Mouse (Mus musculus) embryonic facial prominence, embryonic 12.5 days (tissue): ENCODE measurements around the gene Rhof. TPM values are rescaled to one million over a fixed set of nuclear protein-coding genes. Genes with fewer than 3 reads are reported as not detected.

ENCODE experiments used
- ATAC-seq: fragments of 200-750 bp; cut with Nextera tagmentation; 2 replicates; pipeline ENCODE4 v1.8.0; 2017; ENCODE audit not compliant: insufficient number of reproducible peaks, insufficient read depth, low FRiP score, low TSS enrichment
- H3K27ac ChIP-seq: fragments of 300-500 bp; sonication (generic); 2 replicates; pipeline ENCODE4 v1.5.1; 2016; ENCODE audit warnings: mild to moderate bottlenecking
- H3K27me3 ChIP-seq: fragments of 300-500 bp; sonication (generic); 2 replicates; pipeline ENCODE4 v1.6.1; 2016; ENCODE audit warnings: mild to moderate bottlenecking, moderate library complexity
- H3K36me3 ChIP-seq: fragments of 300-500 bp; sonication (generic); 2 replicates; pipeline ENCODE4 v1.6.1; 2016; ENCODE audit warnings: mild to moderate bottlenecking
- H3K4me1 ChIP-seq: fragments of 300-500 bp; sonication (generic); 2 replicates; pipeline ENCODE4 v1.6.1; 2016
- H3K4me2 ChIP-seq: fragments of 300-500 bp; sonication (generic); replicated peaks from 2 replicates; pipeline ENCODE4 v1.6.1; 2016; ENCODE audit warnings: mild to moderate bottlenecking, moderate library complexity
- H3K4me3 ChIP-seq: fragments of 300-500 bp; sonication (generic); 2 replicates; pipeline ENCODE4 v1.5.1; 2016; ENCODE audit warnings: mild to moderate bottlenecking
- H3K9ac ChIP-seq: fragments of 300-500 bp; sonication (generic); 2 replicates; pipeline ENCODE4 v1.6.1; 2016; ENCODE audit warnings: mild to moderate bottlenecking, moderate library complexity
- H3K9me3 ChIP-seq: fragments of 300-500 bp; sonication (generic); 2 replicates; pipeline ENCODE4 v1.6.1; 2016; ENCODE audit warnings: mild to moderate bottlenecking, moderate library complexity
- WGBS: fragments of 180-500 bp; shearing (Covaris S2); methylation state at CpG from one replicate; pipeline ENCODE4 v1.1.7; 2016; 5-methylcytosine and 5-hydroxymethylcytosine counted together
- polyA plus RNA-seq: library from polyadenylated mRNA; unstranded; fragments of >200 nt; fragmentation: Nextera tagmentation; extraction: Ambion mirVana; gene quantifications from 2 replicates; pipeline ENCODE4 v1.2.1, GENCODE M21; 2016

Rhof gene
- polyA plus RNA-seq, 1 experiment from 2014 or later, result 2.9 TPM

GRCm38 (mm10) chr5:123057366-123058250, 74.9 kb downstream of the Rhof start:
- H3K9me3 ChIP-seq, result no peaks in the 10 kb centered on the region
- H3K9ac ChIP-seq, result no peak overlapping the region
- H3K4me1 ChIP-seq, result peaks cover 10% of the 10 kb centered on the region; the same call in 1 of the 2 replicates
- WGBS, result 8% methylated on average over 48 of the region's 48 CpGs
- peak overlapping the region; percentile 30 for H3K4me3 ChIP-seq
- peak overlapping the region; percentile 39 for H3K4me2 ChIP-seq
- H3K27me3 ChIP-seq, result no peaks in the 10 kb centered on the region
- no peak overlapping the region for H3K27ac ChIP-seq
- H3K36me3 ChIP-seq, result no peaks in the 10 kb centered on the region
- peak; percentile 96 for ATAC-seq

Other genes starting within 250 kb of the Rhof start
- 77.9 and 84.4 TPM in 2 replicates for gene Kdm2b, start 142.9 kb downstream of the Rhof start, polyA plus RNA-seq
- 12.3 and 14.8 TPM in 2 replicates for gene Orai1, start 117.6 kb downstream of the Rhof start, polyA plus RNA-seq
- gene Morn3, start 85.7 kb downstream of the Rhof start, polyA plus RNA-seq, result not detected in 2 replicates
- gene Tmem120b, start 64.3 kb downstream of the Rhof start, polyA plus RNA-seq, result 14.8 and 16.6 TPM in 2 replicates
- 11.7 and 12.4 TPM in 2 replicates for gene Setd1b, start 9.5 kb upstream of the Rhof start, polyA plus RNA-seq
- gene Psmd9, start 36.7 kb upstream of the Rhof start, polyA plus RNA-seq, result 89.0 and 95.5 TPM in 2 replicates
- not detected in 2 replicates for gene Hpd, start 50.0 kb upstream of the Rhof start, polyA plus RNA-seq
- 5.6 and 6.4 TPM in 2 replicates for gene Wdr66, start 119.4 kb upstream of the Rhof start, polyA plus RNA-seq
- 41.8 and 44.7 TPM in 2 replicates for gene Bcl7a, start 211.1 kb upstream of the Rhof start, polyA plus RNA-seq